Mouse (Mus musculus) lung, postnatal 4 days (tissue): ENCODE data around the gene Cib4.

Experiments used
- DNase-seq, 2 experiments: peaks; one replicate each; pipeline ENCODE4 v3.0.0; 2021

Gene Cib4

DNA sequence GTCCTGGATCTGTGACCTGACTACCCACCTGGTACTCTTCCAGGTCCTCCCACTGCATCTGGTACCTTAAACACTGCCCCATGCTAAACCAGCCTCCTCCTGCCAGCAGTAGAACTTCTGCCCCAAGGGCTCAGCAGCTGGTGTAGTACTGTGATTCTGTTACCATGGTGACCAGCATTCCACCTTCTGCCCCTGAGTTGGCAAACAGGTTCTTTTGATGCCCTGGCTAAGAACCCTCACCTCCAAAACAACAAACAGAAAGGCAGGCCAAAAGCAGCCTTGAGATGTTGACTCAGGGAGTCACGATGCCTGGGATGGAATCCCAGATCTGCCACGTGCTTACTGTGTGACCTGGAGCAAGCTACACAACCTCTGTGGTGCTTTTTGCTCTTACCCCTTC, at the start of gene Cib4:
Gene Cib4, minus strand, starts transcription at position 139 of the 400 bp plus-strand sequence.
- DNase-seq: peak; percentile 26 to 47

DNA sequence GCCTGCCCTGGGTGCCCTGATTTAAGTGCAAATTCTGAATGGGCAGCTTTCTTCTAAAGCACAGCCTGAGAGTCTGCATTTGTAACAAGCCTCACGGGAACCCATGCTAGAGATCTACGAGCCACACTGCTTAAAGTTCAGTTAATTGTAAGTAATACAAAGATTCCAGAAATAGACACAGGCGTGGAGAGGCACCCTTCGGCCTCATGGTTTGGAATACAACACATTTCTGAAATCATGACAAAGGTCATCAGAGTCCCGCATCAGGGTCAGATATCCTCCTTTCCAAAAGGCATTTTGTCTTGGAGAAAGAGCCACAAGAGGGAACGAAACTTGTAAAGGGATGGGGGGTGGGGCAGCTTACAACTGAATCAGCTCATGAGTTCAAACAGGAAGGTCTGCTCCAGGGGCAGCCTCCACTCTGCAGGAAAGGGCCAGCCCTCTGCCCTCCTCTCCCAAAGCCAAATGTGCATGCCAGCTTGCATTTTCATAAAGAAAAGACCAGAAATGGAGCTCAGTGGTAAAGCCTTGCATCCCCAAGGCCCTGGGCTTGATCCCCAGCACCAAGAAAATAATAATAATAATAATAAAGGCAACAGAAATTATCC, 49.4 kb upstream of the Cib4 start:
- no peak for DNase-seq

DNA sequence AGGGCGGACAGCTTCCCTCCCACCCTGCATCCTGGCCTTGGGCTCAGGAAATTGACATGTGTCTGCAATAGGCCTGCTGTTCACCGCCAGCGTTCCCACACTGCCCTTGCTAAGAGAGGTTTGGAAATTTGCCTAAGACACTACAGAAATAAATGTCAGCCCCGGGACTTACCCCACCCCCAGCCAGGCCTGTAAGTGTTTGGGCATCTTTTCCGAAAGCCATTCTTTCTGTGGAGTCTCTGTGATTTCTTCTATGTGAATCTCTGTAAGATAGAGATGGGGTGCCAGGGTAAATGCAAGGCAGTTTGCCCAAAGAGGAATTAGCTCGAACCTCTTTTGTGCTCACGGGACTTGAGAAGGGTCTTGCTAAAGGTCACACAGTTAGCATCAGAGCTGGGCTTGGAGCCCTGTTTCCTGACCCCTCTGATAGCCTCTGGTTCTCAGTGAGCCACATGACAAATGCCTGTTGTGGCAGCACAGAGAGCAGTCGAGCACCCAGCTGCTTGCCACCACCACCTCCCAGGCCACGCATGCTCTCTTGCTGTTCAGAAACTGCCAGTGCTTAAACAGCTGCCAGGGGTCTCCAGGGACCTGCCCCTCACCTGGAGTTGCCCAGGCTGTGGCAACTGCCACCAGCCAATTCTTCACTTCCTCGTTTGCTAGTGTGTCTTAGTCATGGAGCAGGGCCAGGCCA, 48.3 kb upstream of the Cib4 start:
- DNase-seq: peak; percentile 42 to 81

DNA sequence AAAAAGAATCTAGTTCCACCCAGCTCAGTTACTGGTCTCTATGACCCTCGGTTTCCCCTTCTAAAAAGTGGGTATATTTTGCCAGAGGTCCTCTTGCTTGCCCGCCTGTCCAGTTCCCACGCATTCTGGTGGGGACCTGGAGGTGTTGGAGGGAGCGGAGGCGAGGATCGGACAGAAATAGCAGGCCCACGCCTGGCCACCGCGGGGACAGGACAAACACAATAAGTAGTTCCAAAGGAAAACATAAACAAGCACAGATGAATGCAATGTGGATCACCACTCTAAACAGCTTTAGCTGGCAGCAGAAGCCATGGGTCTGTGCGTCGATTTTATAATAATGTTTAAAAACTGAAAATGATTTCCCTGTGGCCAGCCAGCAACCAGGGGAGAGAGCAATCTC, 47.7 kb upstream of the Cib4 start:
- DNase-seq: peak in 1 of 2 experiments; percentile 60

DNA sequence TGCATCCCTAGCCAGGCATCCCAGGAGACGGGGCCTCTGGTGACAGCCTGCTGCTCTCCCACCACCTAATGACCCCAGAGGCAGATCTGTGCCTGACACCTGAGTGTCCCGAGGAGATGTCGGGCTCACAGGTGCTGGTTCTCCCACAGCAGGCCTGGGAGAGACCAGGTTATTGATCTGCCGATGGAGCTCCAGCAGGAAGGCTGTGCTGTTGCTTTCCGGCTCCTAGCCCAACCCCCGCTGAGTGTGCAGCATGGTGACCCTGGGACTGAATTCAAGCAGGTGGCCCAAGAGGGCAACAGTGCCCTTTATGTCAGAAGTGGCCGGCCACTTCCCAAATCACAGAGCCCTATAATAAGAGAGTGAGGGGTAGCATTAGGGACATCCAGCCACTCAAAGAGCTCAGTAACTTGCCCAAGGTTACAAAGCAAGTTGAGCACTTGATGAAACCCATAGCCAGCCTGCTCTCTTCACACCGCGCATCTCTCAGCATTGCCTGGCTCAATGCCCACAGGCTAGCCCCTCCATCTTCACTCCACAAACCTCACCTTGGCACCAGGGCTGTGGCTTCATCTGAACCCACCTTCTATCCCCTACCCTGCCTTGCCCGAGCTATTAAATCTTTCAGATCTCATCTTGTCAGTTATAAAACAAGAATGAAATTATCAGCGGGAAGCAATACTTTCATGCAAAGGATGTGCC, 46.8 kb upstream of the Cib4 start:
- no peak for DNase-seq

DNA sequence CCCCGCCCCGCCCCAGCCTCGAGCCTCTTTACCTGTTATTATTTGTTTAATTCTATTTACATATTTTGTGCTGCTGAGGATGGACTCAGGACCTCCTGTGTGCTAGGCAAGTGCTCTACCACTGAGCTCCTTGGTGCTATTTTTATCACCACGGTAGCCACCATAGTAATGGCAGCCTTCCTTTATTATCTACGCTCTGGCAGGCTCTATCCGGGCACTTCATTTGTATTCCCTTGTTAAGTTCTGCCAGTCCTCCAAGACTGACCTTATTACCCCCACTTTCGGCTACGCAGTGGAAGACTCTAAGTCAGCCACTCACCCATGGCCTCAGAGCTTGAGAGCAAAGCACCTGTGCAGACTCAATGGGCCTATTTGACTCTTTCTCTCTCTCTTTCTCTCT, 46.1 kb upstream of the Cib4 start:
- no peak for DNase-seq

DNA sequence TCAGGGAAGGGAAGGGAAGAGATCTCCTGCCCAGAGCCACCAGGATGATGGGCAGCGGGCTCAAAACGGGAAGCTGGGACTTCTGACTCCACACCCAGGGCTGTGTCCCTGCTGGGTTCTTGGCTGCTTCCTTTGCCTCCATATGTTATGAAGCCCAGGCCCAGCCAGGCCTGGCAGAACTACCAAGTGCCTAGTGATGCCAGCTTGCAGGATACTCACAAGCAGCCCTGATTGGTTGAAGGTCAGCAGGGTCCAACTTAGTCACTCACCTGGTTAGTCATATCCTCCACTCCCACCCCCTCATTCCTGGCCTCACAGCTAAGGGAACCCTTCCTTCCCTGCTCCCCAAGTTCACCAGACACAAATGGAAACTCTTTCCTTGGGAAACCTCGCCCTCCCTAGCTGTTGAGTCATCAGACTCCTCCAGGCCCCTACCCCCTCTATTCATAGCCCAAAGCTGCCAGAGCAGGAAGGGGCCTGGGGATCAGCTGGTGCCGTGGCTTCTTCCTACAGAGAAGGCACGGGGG, 45.6 kb upstream of the Cib4 start:
- DNase-seq: no peak

DNA sequence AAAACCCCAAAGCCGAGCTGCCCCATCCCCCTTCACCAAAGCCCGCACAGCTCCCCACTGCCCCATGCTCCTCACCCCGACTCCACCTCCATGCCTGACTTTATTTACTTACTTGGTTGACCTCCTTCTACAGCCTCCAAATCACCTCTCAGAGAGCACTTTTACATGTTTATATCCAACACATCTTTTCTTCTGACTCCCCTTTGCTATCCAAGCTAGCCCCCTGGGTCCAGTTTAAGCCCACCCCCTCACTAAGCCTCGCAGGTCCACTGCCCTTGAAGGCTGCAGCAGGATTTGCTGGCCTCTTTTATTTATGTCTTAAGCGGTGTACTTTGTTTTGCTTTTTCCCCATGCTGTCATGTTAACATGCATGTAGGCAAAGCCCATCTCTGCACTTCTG, 44.6 kb upstream of the Cib4 start:
- DNase-seq: no peak

DNA sequence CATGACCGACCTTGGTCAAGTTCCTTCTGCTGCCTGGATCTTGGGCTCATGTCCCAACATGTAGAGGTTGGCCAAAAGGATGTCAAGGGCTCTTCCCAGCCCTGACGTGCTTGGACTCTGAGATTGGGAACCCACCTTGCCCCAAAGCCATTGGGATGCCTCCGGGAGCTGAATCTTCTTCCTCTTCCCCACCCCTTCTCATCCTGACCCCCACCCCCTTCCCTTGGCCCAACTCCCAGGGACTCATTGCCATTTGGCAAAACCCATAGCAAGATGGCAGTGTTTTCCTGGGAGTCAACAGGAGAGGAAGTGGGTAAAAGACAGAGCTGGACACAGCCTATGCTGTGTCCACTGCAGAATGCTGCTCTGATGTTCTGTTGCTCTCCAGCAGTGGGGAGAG, 43.9 kb upstream of the Cib4 start:
- DNase-seq: peak in 1 of 2 experiments; percentile 26

DNA sequence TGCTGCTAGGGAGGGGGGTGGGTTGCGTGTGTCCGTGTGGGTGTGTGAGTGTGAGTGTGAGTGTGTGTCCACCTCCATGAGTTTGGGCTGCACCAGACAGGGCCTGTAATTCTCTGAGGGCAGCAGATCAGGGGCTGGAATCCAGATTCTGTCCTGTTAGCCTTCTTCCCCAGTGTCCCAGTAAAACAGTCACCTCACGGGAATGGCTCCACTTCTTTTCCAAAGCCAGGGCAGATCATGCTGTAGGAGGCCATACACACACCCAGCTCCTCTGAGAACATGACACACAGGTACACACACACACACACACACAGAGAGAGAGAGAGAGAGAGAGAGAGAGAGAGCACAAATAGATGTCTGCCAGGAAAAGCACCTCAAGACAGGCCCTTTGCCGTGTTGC, 43.4 kb upstream of the Cib4 start:
- DNase-seq: no peak

DNA sequence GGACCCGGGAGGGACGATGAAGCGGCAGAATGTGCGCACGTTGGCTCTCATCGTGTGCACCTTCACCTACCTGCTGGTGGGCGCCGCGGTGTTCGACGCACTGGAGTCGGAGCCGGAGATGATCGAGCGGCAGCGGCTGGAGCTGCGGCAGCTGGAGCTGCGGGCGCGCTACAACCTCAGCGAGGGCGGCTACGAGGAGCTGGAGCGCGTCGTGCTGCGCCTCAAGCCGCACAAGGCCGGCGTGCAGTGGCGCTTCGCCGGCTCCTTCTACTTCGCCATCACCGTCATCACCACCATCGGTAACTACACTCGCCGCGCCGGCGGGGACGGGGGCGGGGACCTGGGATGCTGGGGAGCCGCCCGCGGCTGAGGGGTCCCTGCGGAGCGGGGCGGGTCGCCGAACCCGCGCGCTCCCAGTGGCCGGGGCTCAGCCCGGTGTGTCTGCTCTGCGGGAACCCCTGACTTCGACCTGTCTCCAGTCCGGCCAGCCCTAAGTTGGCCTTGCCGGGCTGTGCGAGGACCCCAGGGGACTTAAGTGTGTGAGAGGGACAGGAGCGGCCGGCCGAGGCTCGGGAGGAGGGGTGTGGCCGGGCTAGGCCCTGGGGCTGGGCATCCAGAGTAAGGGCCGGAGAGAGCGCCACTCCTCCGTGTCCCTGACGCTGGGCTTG, 42.8 kb upstream of the Cib4 start:
- DNase-seq: peak in 1 of 2 experiments; percentile 46

DNA sequence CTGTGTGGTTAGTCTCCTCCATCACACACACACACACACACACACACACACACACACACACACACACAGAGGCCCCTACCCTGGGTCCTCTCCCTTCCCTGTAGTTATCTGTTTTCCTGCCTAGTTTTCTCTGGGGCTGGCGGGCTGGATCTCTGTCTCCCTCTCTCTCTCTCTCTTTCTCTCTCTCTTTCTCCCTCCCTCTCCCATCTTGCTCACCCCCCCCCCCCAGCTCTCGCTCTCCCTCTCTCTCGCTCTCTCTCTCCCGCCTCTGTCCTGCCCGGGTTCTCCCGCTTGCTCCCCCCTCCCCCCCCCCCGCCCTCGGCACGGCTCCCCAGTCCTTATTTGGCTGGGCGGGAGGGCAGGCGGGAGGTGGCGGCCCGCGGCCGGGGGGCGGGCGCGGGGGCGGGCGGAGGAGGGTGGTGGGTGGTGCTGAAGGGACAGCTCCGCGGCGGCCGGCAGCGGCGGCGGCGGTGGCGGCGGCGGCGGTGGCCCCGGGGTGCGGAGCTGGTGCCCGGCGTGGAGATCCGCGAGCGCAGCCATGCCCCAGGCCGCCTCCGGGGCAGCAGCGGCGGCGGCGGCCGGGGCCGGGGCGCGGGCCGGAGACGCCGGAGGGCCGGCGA, 42.2 kb upstream of the Cib4 start, which contains the start of gene Kcnk3:
Gene Kcnk3, plus strand, starts transcription at position 490 of the 620 bp plus-strand sequence.
- peak; percentile 85 to 89 for DNase-seq

DNA sequence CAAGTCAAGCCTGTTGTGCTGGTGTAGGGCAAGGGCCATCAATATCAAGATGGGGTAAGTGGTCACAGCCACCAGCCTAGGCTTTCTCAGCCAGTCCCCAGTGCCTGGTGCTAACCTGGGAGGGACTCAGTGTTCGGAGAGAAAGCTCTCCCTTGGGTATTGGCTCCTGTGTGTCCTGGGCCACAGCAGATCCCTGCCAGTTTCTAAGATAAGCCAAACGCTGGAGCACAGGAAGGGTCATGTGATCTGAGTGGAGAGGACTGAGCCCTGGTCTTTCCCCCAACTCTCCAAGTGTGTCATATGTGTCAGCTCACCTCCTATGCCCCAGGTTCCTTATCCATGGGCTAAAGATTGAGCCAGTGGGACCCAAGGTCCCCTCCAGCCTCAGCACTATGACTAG, 41.5 kb upstream of the Cib4 start:
- DNase-seq: no peak

DNA sequence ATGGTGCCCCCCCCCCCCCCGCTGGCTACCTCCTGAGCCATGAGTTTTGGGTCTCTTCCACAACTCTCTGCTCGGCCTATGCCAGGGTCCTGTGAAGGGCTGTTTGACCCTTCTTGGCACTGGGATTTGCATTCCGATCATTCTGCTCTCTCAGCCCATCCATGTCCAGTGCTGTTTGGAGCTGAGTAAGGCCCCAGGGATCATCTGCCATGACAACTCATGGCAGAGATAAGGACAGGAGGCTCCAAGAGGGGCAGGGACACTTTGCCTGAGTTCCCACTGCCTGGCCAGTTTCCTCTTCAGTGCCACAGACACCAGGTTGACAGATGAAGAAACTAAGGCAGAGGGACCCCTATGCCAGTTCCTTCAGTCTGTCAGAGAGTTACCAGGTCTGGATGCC, 41.0 kb upstream of the Cib4 start:
- DNase-seq: no peak

DNA sequence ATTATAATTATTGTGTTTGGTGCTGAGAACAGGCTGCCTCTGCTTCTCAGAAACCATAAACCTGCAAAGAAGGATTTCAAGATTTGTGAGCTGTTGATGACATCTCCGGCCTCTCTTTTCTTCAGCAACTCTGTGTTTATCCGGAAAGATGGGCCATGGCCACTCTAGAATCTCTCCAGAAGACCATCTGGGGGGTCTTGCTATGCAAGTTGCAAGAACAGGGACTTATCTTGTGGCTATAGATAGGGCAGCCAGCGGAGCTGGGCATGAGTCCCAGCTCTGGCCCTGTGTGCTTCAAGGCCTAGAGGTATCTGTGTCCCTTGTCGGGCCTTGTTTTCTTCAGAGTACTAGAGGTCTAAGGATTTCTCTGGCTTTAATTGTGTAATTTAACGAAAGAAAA, 36.4 kb upstream of the Cib4 start:
- peak in 1 of 2 experiments; percentile 34 for DNase-seq

DNA sequence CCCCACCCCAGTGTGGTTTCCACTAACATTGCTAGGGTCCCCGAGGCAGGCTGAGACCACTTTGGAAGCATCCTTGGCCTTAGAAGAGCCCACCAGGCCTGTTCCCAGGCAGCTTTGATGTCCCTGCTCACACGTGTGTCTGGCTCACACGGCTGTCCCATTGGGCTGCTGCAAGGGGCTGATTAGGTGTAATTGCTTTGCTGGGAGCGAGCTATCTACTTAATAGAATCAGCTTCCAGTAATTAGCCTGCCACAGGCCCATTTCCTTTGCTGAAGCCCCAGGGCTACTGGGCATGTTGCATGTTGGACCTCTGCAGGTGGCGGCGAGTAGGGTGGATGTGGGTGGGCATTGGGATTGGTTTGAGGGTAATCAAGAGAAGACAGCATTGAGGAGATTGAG, 35.1 kb upstream of the Cib4 start:
- DNase-seq: peak in 1 of 2 experiments; percentile 15

DNA sequence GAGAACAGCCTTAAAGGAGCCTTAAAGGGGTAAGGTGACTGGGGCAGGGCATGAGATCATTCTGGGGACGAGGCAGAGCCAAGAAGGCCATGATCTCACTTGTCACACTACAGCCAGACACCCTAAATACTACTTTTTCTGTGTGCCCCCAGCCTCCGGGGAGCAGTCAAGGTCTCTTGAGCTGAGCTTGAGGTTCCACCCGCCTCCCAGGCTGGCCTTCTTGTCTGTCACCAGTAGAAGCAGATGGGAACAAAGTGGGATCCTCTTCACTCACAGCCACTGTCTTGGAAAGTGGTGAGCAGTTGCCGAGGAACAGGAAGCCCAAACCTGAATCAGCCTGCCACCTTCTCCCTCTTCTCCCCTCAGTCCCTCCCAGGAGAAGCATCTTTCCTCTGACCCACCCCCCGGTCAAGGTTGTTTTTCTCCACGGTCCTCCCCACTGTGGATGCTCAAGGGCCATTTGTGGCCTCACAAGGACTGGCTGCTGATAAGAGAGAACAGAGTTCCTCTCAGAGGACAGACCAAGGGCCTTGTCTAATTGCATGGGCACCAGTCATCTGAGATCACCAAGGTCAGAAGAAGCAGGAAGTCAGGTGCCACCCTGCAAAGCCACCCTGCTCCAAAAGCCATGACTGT, 32.9 kb upstream of the Cib4 start:
- DNase-seq: peak in 1 of 2 experiments; percentile 19

DNA sequence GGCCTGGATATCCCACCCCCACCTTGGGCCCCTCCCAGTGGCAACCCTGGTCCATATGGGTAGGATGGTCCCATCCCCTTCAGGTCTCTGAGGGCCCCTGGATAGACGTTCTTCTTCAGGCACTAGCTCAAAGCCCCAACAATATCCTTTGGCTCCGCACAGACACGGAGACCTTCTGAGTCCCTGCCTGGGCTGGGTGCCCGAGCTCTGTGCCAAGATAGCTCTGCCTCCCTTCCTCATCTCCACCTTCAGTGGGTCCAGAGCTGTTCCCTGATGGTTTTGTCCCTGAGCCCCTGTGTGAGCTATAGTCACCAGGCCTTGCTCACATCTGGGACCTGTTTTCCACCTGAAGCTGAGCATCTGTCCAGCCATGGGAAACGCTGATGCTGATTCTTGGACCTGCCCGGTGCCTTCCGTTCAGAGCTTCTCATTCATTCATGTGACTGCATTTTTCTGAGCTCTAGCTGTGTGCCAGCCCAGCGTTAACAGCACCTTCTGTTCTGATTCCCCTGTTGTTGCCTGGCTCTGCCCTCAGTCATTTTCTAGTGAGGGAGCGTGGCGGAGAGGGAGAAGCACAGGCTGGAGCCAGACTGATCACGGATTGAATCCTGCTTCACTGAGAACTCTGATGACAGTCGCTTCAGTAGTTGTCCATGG, 32.1 kb upstream of the Cib4 start:
- DNase-seq: peak in 1 of 2 experiments; percentile 58

DNA sequence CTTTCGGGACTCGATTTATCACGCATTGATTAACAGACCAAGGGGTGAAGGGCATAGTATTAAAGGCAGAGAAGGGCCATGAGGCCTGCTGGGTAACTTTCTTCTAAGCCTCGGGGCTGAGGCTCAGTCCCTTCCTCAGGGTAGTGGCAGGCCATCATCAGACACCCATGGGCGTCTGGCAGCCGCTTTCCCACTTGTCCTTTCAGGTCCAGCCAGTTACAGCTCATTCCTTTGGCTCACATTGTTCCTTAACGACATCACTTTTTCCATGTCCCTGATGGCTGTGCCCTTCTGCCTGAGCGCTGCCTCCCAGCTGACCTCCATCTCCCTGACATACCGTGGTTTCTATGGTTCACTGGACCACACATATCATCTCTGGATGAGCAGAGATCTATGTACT, 31.6 kb upstream of the Cib4 start:
- DNase-seq: peak; percentile 51 to 80

DNA sequence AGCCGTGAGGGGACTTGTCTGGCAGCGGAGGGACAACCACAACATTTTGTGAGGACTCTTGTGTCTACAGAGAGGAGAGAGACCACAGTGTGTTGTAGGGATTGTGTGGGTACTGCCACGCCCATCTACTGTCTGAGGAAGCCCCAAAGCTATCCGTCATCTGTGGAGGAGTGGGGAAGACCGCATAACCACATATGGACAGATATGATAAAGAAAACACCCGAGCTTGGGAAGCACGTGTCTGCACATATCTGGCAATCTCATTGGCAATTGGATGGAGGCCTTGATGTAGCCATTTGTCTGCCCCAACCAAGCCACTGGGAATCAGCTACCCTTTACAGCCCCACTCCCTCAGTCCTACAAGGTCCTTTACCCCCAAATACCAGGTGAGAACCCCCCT, 30.6 kb upstream of the Cib4 start:
- DNase-seq: peak in 1 of 2 experiments; percentile 9

DNA sequence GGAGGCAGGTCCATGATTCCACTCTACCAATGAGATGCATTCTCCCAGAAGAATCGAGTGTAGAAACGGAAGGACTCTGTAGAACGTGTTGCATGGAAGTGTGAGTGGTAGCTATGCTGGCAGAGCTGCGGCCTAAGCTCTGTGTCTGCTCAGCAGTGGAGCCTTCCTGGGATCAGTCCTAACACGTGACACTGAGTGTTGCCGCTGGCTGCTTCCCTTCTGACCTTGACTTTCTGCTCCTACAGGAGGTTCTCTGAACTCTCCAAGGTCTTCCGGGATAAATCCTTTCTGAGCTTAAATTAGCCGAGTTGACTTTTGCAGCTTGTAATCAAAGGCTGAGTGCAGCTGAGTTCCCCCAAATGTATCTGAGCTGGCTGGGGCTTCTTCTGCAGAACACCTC, 28.7 kb upstream of the Cib4 start:
- peak in 1 of 2 experiments; percentile 21 for DNase-seq

DNA sequence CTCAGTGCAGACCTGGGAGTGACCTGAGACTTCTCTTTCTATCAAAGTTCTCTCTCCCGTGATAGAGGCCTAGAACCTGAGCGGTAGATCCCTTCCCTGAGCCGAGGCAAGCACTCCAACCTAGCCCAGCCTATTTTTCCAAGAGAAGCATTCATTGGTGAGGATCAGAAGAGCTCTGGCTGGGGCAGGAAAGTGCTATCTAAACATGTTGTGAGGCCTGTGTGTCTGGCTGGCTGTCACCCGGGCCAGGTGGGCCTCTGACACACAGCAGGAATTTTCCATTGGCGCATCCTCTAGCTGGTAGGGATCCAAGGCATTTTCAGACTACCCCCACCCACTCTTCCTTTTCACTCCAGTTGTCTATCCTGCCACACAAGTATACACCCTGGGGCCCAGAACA, 26.2 kb upstream of the Cib4 start:
- peak in 1 of 2 experiments; percentile 18 for DNase-seq
